Mouse (Mus musculus) left cerebral cortex, adult 8-10 months (tissue): ENCODE measurements around the gene Snx13. TPM values are rescaled to one million over a fixed set of nuclear protein-coding genes. Genes with fewer than 3 reads are reported as not detected.
A peak's percentile ranks its signal among the peaks of the same experiment; 100 is the strongest.

Experiments
- DNase-seq, 2 experiments: peaks; one replicate each; pipeline ENCODE4 v3.0.0; 2022; ENCODE audit warnings: low spot score in 2 of 2
- total RNA-seq, 4 experiments: library from RNA; stranded (reverse); gene quantifications; 2 replicates each; pipeline ENCODE4 v1.2.4; 2022

The Snx13 gene
- 10 to 100 TPM; 58.0 to 70.9 (median 62.4) TPM for total RNA-seq

DNA sequence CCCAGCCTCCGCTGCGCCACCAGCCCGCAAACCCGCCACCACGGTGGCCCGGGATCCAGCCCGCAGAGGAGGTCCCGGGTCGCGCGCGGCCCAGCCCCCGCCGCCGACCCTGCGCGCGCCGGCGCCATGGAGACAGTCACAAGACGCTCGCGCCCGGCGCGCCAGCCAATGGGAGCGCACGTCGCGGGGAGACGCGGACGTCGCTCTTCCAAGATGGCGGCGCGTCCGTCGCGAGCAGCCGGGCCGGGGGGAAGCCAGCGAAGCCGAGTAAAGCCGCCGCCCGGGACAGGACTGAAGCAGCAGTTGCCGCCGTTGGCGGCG lies at the start of gene Snx13:
Snx13 (plus strand) TSS at position 188 of the 321 bp plus-strand sequence.
- DNase-seq: peak; percentile 66 to 90

- no peak for DNase-seq
These were observed 49.3 kb upstream of the Snx13 start for GRCm38 (mm10) chr12:34997597-34998182.

DNA sequence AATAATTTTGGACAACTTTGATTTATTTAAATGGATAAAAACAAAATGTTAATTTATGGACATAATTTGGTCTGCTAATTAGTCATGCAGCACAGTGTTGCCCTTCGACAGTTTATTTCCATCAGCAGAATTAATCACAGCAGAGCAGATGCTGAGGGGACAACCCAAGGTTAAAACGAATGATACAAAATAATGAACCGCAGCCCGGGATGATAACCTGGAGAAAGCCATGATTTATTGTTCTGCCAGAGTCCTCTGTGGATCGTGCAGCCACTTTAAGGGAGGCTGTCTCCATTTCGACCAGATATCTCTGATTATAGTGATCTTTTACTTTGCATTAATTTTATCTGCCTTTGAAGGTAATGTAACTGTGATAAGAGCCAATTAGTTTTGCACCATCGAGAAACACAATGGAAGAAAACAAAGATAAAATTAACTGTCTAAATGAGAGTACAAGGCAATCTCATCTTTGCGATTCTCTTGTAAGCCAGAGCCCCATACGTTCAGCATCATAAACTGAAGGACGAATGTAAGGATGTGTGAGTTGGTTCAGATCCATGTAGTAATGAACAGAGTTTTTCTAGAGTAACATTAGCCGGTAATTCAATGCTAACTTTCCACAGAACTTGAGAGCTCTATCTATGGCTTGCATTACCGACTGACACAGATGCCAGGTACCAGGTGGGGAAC lies 48.1 kb upstream of the Snx13 start:
- DNase-seq: no peak

DNA sequence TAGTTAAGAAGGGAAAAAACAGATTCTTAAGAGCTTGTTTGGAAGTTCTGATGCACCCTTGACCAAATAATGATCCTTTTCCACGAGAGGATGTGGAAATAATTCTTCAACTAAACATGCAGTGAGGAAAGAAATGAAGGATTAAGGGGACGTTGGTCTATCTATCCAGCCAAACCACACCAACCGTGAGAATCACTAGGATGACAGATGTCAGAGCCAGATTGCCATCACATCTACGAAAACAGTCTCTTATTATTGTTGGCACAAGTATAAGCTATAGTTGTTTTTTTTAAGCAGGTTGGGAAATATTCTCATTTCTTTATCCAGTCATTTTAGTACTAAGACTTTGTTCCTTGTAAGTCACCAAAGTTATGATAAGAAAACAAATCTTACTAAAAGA lies 46.7 kb upstream of the Snx13 start:
- no peak for DNase-seq

DNA sequence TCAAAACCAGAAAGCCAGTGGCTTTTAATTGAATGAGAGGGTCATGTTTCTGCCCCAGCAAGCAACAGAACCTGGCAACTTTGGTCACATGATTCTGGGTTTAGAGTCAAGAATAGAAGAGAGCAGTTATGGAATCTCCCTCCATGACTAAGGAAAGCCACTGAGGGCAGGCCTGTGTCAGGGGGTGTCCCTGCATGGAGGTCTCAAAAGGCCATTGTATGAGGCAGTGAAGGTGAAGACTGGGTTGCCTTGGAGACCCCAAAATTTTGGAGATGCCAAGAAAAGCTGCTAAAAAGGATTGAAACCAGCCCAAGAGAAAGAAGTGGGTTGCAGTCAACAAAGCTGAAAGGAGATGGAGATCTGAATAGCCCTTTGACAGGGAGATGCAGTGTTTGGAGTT lies 41.2 kb upstream of the Snx13 start:
- DNase-seq: no peak

- DNase-seq: no peak
These were observed 39.1 kb upstream of the Snx13 start for GRCm38 (mm10) chr12:35007851-35008250.

DNA sequence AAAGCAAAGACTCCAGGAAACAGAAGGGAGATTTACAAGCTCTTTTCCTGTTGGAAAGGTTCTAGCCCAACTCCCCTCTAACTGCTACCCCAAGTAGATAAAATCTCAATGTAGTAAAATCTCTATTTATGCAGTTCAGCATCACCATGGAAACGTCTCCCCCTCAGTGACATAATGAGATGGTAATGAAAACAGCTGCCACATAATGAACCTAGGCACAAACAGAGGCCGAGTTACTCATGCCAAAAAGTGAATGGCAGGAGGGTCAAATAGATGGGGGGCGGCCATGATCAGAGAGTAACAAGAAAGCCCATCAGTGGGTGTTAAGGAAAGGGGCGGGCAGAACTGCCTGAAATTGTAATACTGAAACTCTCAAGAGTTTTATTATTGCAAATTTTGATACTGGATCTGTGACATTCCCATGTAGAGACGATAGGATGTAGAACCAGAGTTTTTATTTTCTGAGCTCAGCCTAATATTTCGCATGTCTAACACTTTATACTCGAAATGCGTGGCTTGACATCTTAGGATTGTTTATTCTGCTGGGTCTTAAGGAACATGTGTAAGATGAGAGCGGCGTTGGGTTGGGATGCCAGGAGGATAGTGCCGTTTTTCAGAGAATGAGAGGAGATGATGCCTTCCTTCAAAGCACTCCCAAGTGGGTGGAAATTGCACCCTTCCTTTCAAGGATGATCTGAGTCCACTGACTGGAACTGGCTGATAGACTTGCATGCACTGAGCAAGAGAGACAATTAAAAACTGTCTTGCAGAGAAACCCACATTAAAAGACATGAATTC lies 38.4 kb upstream of the Snx13 start:
- DNase-seq: peak in 1 of 2 experiments; percentile 20

GRCm38 (mm10) chr12:35011462-35011861 lies 35.5 kb upstream of the Snx13 start:
- no peak for DNase-seq

- DNase-seq: no peak
These were observed 33.0 kb upstream of the Snx13 start for GRCm38 (mm10) chr12:35013950-35014349.

- DNase-seq: no peak
These were observed 30.9 kb upstream of the Snx13 start for GRCm38 (mm10) chr12:35016056-35016455.

DNA sequence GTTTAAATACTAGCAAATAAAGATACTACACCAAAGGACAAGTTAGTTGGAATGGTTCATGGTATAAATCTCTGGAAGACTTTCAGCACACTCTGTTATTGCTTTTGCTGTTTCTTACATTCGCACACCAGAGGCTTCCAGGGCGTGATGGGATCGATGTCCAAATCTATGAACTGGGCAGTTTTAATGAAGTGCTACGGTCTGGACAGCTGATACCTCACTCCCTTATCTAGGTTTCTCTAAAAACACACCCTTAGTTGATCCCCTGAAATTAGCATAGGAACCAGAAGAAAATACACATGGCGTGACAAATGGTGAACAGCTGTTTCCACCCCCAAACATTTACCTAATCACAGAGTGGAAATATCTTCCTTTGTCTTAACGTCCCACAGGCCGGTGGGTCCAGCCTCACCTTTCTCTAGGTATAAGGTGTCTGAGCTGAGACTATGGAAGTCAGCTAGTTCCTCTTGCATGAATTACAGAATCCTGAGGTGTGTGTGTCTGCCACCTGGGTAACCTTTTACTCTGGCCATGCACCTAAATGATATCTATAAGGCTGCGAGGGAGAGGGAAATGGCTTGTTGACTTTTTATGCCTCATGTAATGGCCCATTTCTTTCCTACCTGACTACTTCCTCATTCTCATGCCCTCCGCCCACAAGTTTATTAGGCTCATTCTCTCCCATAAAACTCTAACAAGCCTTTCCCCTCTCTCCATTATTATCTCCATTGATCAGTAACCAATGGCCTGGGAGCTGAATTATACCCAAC lies 30.3 kb upstream of the Snx13 start:
- no peak for DNase-seq

- no peak for DNase-seq
These were observed 28.2 kb upstream of the Snx13 start for GRCm38 (mm10) chr12:35018679-35019237.

GRCm38 (mm10) chr12:35021285-35021684 lies 25.7 kb upstream of the Snx13 start:
- DNase-seq: no peak

DNA sequence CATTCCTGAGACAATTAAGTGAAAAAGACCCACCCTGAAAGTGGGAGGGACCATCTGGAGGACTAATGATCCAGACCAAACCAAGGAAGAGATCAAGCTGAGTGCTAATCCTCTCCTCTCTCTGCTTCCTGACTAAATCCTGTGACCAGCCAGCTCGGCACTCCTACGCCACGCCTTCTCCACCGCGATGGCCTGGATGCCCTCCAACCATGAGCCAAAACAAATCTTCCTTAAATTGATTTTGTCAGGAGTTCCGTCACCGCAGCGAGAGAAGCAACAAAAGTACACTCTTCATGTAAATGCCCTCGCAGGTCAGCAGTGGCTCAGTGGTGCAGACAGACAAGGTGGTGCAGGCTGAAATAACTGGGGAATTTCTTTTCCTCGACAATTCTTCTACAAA lies 24.9 kb upstream of the Snx13 start:
- no peak for DNase-seq

- no peak for DNase-seq
These were observed 21.0 kb upstream of the Snx13 start for GRCm38 (mm10) chr12:35025916-35026432.

DNA sequence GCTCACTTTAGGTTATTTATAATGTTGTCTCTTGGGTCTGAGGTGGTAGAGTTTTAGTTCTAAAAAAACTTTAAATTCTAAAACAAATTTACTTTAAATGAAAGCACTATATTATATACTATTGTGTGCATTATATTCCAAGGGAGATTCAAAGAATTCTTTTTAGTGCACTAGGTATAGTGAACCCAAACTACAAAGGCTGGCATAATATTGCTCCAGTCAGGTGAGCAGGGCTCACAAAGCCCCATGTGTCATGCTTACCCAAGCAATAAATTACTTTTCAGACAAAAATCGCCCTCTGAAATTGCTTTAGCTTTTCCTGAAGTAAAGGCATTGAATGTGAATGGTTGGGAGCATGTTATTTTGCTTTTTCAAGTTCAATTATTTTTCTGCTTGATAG lies 19.5 kb upstream of the Snx13 start:
- DNase-seq: no peak

- peak; percentile 32 for DNase-seq
These were observed 8.1 kb upstream of the Snx13 start for GRCm38 (mm10) chr12:35038668-35039570.

GRCm38 (mm10) chr12:35039571-35039936 lies 7.4 kb upstream of the Snx13 start:
- DNase-seq: no peak

DNA sequence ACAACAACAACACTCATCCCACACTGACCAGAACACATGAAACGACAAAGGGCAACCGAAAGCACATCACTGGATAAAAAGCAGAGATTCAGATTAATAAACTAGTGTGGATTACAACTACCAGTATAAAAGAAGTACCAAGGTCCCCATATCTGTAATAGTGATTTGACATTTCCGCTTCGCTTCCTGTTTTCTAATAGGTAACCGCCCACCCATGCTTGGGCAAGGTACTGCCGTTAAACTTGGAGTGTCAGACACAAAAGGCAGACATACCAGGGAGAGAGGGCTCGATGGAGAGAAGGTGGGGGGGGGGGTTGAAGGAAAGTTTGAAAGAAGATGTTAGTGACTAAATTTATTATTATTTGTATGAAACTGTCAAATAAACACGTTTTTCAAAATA lies 5.0 kb upstream of the Snx13 start:
- DNase-seq: no peak

GRCm38 (mm10) chr12:35046310-35046998 lies 532 bp upstream of the Snx13 start:
- DNase-seq: no peak
